21 mouse cellular contexts compared by ENCODE assay signal in genomic region chr8:70913523-70913922, GRCm38 (mm10). TPM values are rescaled to one million over a fixed set of nuclear protein-coding genes. Genes with fewer than 3 reads are reported as not detected.
A peak's percentile ranks its signal among the peaks of the same experiment; 100 is the strongest.
DNase-seq lines count a peak whose midpoint lies in the region; ATAC-seq and TF ChIP-seq lines count a peak whose summit lies in the region.
"Had no signal": no experiment of that assay in that cellular context is flagged by ENCODE, and none has a peak within 500 bp of the region (broad histone marks: within the 10 kb centered on the region; RNA-seq: fewer than 3 reads in every experiment).

No protein-coding gene starts in this region.

- intact Hi-C loops in left cerebral cortex, postnatal 36 days (cut with DNase I): no loop called here

- 0 out of 2 replicates have a peak, but pooled peaks have one; percentile 28 for ATAC-seq in midbrain, postnatal 0 days (ENCODE audit: low FRiP score)
- ATAC-seq in midbrain, embryonic 16.5 days: no peak
- ATAC-seq: forebrain, embryonic 13.5 days; forebrain, postnatal 0 days; intestine, embryonic 15.5 days had no signal

- H3K27ac ChIP-seq in layer of hippocampus, adult 2 months: peak overlapping the region; percentile 76
- no peak overlapping the region for H3K27ac ChIP-seq in midbrain, postnatal 0 days (ENCODE audit: low read depth, low read length)
- no peak overlapping the region for H3K27ac ChIP-seq in midbrain, embryonic 16.5 days (ENCODE audit: low read length)
- no peak overlapping the region for H3K27ac ChIP-seq in ES-E14 (ENCODE audit: insufficient read depth, low read depth, low read length, poor library complexity, severe bottlenecking)
- H3K27ac ChIP-seq: embryonic facial prominence, embryonic 13.5 days; forebrain, embryonic 13.5 days; heart, embryonic 10.5 days; hindbrain, embryonic 12.5 days; intestine, embryonic 15.5 days had no signal

- H3K4me2 ChIP-seq in midbrain, postnatal 0 days (ENCODE audit: low read depth, low read length, poor library complexity, severe bottlenecking): no peak overlapping the region
- H3K4me2 ChIP-seq in midbrain, embryonic 16.5 days (ENCODE audit: low read length): no peak overlapping the region
- H3K4me2 ChIP-seq: embryonic facial prominence, embryonic 13.5 days; forebrain, embryonic 13.5 days; hindbrain, embryonic 12.5 days; intestine, embryonic 15.5 days had no signal

- peaks cover 70% of the 10 kb centered on the region for H3K36me3 ChIP-seq in midbrain, postnatal 0 days (ENCODE audit: insufficient read depth, low read length)
- peaks cover 50% of the 10 kb centered on the region for H3K36me3 ChIP-seq in midbrain, embryonic 16.5 days (ENCODE audit: control insufficient read depth, insufficient read depth, low read length)
- H3K36me3 ChIP-seq in ES-E14 (ENCODE audit: control insufficient read depth, insufficient read depth, low read length, poor library complexity, severe bottlenecking): peaks cover 47% of the 10 kb centered on the region

- H3K9ac ChIP-seq in midbrain, postnatal 0 days (replicated peaks; ENCODE audit: low read length, poor library complexity, severe bottlenecking): no peak overlapping the region
- no peak overlapping the region for H3K9ac ChIP-seq in midbrain, embryonic 16.5 days (ENCODE audit: low read depth, low read length)
- no peak overlapping the region; the same call in 1 of the 2 replicates for H3K9ac ChIP-seq in ES-E14 (ENCODE audit: insufficient read depth, low read depth, low read length, poor library complexity, severe bottlenecking)
- H3K9ac ChIP-seq: embryonic facial prominence, embryonic 13.5 days; forebrain, embryonic 13.5 days; forebrain, postnatal 0 days; hindbrain, embryonic 12.5 days; intestine, embryonic 15.5 days had no signal

- no peak overlapping the region for H3K4me3 ChIP-seq in layer of hippocampus, adult 2 months
- H3K4me3 ChIP-seq in midbrain, postnatal 0 days (ENCODE audit: low read depth, low read length): no peak overlapping the region
- H3K4me3 ChIP-seq in midbrain, embryonic 16.5 days (ENCODE audit: low read depth, low read length): no peak overlapping the region
- peak overlapping the region; percentile 31 to 52; a peak in 3 of 4 replicates for H3K4me3 ChIP-seq in ES-E14 (ENCODE audit: insufficient read depth in 1 of 2, low read depth in 1 of 2, low read length in 2 of 2, poor library complexity in 1 of 2, severe bottlenecking in 1 of 2)
- H3K4me3 ChIP-seq: embryonic facial prominence, embryonic 13.5 days; forebrain, embryonic 13.5 days; heart, embryonic 10.5 days; hindbrain, embryonic 12.5 days; intestine, embryonic 15.5 days had no signal

- no peaks in the 10 kb centered on the region for H3K4me1 ChIP-seq in midbrain, postnatal 0 days (ENCODE audit: insufficient read depth, low read length)
- H3K4me1 ChIP-seq in midbrain, embryonic 16.5 days (ENCODE audit: control insufficient read depth, insufficient read depth, low read length): no peaks in the 10 kb centered on the region
- peaks cover 4 to 19% of the 10 kb centered on the region in 2 experiments; a peak in 3 of 4 replicates for H3K4me1 ChIP-seq in ES-E14 (ENCODE audit: control insufficient read depth in 2 of 2, insufficient read depth in 2 of 2, low read length in 2 of 2, poor library complexity in 1 of 2)
- H3K4me1 ChIP-seq: embryonic facial prominence, embryonic 13.5 days; forebrain, embryonic 13.5 days; hindbrain, embryonic 12.5 days; intestine, embryonic 15.5 days had no signal

- in situ Hi-C loops in ES-E14 (cut with MboI; ENCODE audit: low sequenced_read_pairs in 2 of 2, unreplicated experiment in 2 of 2): no loop called here

- no peaks in the 10 kb centered on the region for H3K9me3 ChIP-seq in midbrain, postnatal 0 days (ENCODE audit: low read length)
- H3K9me3 ChIP-seq in midbrain, embryonic 16.5 days (replicated peaks; ENCODE audit: control insufficient read depth, low read length, poor library complexity, severe bottlenecking): no peaks in the 10 kb centered on the region
- H3K9me3 ChIP-seq in ES-E14 (ENCODE audit: control insufficient read depth, insufficient read depth, low read depth, low read length): no peaks in the 10 kb centered on the region
- H3K9me3 ChIP-seq: embryonic facial prominence, embryonic 13.5 days; forebrain, embryonic 13.5 days; heart, embryonic 10.5 days; hindbrain, embryonic 12.5 days; intestine, embryonic 15.5 days had no signal

- no peak for DNase-seq in layer of hippocampus, adult 2 months (ENCODE audit: low spot score in 2 of 2)
- no peak for DNase-seq in layer of hippocampus, postnatal 25 days (ENCODE audit: extremely low spot score in 1 of 2, low spot score in 1 of 2)
- DNase-seq in midbrain, postnatal 0 days (ENCODE audit: low spot score): no peak
- DNase-seq in ES-E14 (ENCODE audit: low read depth, low spot score): no peak
- no peak for DNase-seq in heart, adult 18-20 months
- DNase-seq in left cerebral cortex, postnatal 36 days (ENCODE audit: low spot score in 2 of 2): no peak
- DNase-seq: adrenal gland, adult 8-10 months; cerebellum, adult 11 months; cerebellum, adult 9-10 months; cerebellum, postnatal 25 days; forebrain, postnatal 0 days; gastrocnemius, postnatal 25 days; heart, postnatal 10 days; heart, postnatal 4 days had no signal

- H3K27me3 ChIP-seq in midbrain, postnatal 0 days (ENCODE audit: insufficient read depth, low read length): no peaks in the 10 kb centered on the region
- no peaks in the 10 kb centered on the region for H3K27me3 ChIP-seq in midbrain, embryonic 16.5 days (ENCODE audit: control insufficient read depth, insufficient read depth, low read depth, low read length)
- H3K27me3 ChIP-seq: embryonic facial prominence, embryonic 13.5 days; forebrain, embryonic 13.5 days; hindbrain, embryonic 12.5 days; intestine, embryonic 15.5 days had no signal

- no peak for TF ChIP-seq CTCF in layer of hippocampus, adult 2 months (conservative IDR thresholded peaks at IDR 0.05)
- no peak for TF ChIP-seq CTCF in midbrain, postnatal 0 days (IDR thresholded peaks at IDR 0.05)

- WGBS in midbrain, postnatal 0 days: 94% methylated on average over 26 of the region's 26 CpGs
- WGBS in midbrain, embryonic 16.5 days: 97% methylated on average over 26 of the region's 26 CpGs

TF ChIP-seq in ES-E14, 5 proteins besides CTCF, POLR2A, EP300 and RAD21:
- no peak for TF ChIP-seq MAFK (IDR thresholded peaks at IDR 0.05; ENCODE audit: insufficient read depth, low read depth, low read length)
- no peak for TF ChIP-seq HCFC1 (IDR thresholded peaks at IDR 0.05; ENCODE audit: borderline replicate concordance, insufficient read depth, low read length)
- TF ChIP-seq CHD2 (IDR thresholded peaks at IDR 0.05; ENCODE audit: low read depth, low read length): no peak
- no peak for TF ChIP-seq ZNF384 (IDR thresholded peaks at IDR 0.05; ENCODE audit: low read depth, low read length)
- no peak for TF ChIP-seq ZC3H11A (IDR thresholded peaks at IDR 0.05; ENCODE audit: borderline replicate concordance, low read depth, low read length)

RNA-seq across cellular contexts. Expression of gene Map1s, which starts 7.8 kb away (rescaled TPM):
- total RNA-seq in layer of hippocampus, adult 2 months (2021): 10 to 100 TPM; 97.0 to 98.1 TPM
- total RNA-seq in layer of hippocampus, postnatal 25 days (2021): 10 to 100 TPM; 87.7 to 94.2 TPM
- 87.7 and 93.7 TPM in 2 replicates for total RNA-seq in midbrain, postnatal 0 days (2014; rRNA removed)
- polyA plus RNA-seq in midbrain, postnatal 0 days (2015; fragmentation: Nextera tagmentation; extraction: Ambion mirVana): 59.1 and 59.8 TPM in 2 replicates
- 59.7 and 65.0 TPM in 2 replicates for polyA plus RNA-seq in midbrain, embryonic 16.5 days (2015; fragmentation: Nextera tagmentation; extraction: Ambion mirVana)
- 53.4 and 60.8 TPM in 2 replicates for total RNA-seq in ES-E14 (2012; rRNA removed)
- total RNA-seq in heart, adult 18-20 months (2021): 10 to 100 TPM; 18.9 to 19.8 TPM
- 10 to 100 TPM; 78.7 to 82.1 TPM for total RNA-seq in left cerebral cortex, postnatal 36 days (2021)

RNA-seq across cellular contexts. Expression of gene Rpl18a, which starts 16.3 kb away (rescaled TPM):
- total RNA-seq in layer of hippocampus, adult 2 months (2021): 100 to 1,000 TPM; 698 to 704 TPM
- total RNA-seq in layer of hippocampus, postnatal 25 days (2021): 100 to 1,000 TPM; 634 to 770 TPM
- total RNA-seq in midbrain, postnatal 0 days (2014; rRNA removed): 1,447 and 1,819 TPM in 2 replicates
- polyA plus RNA-seq in midbrain, postnatal 0 days (2015; fragmentation: Nextera tagmentation; extraction: Ambion mirVana): 2,274 and 2,285 TPM in 2 replicates
- 1,781 and 1,796 TPM in 2 replicates for polyA plus RNA-seq in midbrain, embryonic 16.5 days (2015; fragmentation: Nextera tagmentation; extraction: Ambion mirVana)
- 2,806 and 2,972 TPM in 2 replicates for total RNA-seq in ES-E14 (2012; rRNA removed)
- 1,000 to 10,000 TPM; 1,029 to 1,075 TPM for total RNA-seq in heart, adult 18-20 months (2021)
- 100 to 1,000 TPM; 558 to 677 TPM for total RNA-seq in left cerebral cortex, postnatal 36 days (2021)

RNA-seq across cellular contexts. Expression of gene Slc5a5, which starts 21.0 kb away (rescaled TPM):
- total RNA-seq in layer of hippocampus, adult 2 months (2021): 1 to 10 TPM; 5.9 to 8.0 TPM
- total RNA-seq in layer of hippocampus, postnatal 25 days (2021): 10 to 100 TPM in 1 of 2 experiments, 1 to 10 TPM in 1; 6.9 to 10.5 TPM
- 1.2 and 2.1 TPM in 2 replicates for total RNA-seq in midbrain, postnatal 0 days (2014; rRNA removed)
- 3.7 and 4.1 TPM in 2 replicates for polyA plus RNA-seq in midbrain, postnatal 0 days (2015; fragmentation: Nextera tagmentation; extraction: Ambion mirVana)
- 1.7 and 1.9 TPM in 2 replicates for polyA plus RNA-seq in midbrain, embryonic 16.5 days (2015; fragmentation: Nextera tagmentation; extraction: Ambion mirVana)
- 2.5 and 3.4 TPM in 2 replicates for total RNA-seq in ES-E14 (2012; rRNA removed)
- total RNA-seq in heart, adult 18-20 months (2021): not detected
- total RNA-seq in left cerebral cortex, postnatal 36 days (2021): 10 to 100 TPM in 1 of 2 experiments, 1 to 10 TPM in 1; 8.9 to 12.1 TPM
- total RNA-seq: adrenal gland, adult 8-10 months; gastrocnemius, postnatal 25 days had no signal
- polyA plus RNA-seq: heart, embryonic 14.5 days had no signal

RNA-seq across cellular contexts. Expression of gene Ccdc124, which starts 39.8 kb away (rescaled TPM):
- 10 to 100 TPM; 82.2 to 88.9 TPM for total RNA-seq in layer of hippocampus, adult 2 months (2021)
- 10 to 100 TPM; 92.7 to 95.6 TPM for total RNA-seq in layer of hippocampus, postnatal 25 days (2021)
- total RNA-seq in midbrain, postnatal 0 days (2014; rRNA removed): 44.3 and 48.6 TPM in 2 replicates
- 159 and 163 TPM in 2 replicates for polyA plus RNA-seq in midbrain, postnatal 0 days (2015; fragmentation: Nextera tagmentation; extraction: Ambion mirVana)
- 167 and 182 TPM in 2 replicates for polyA plus RNA-seq in midbrain, embryonic 16.5 days (2015; fragmentation: Nextera tagmentation; extraction: Ambion mirVana)
- total RNA-seq in ES-E14 (2012; rRNA removed): 52.5 and 82.3 TPM in 2 replicates
- 10 to 100 TPM; 42.4 to 46.2 TPM for total RNA-seq in heart, adult 18-20 months (2021)
- 100 to 1,000 TPM in 1 of 2 experiments, 10 to 100 TPM in 1; 88.6 to 108 TPM for total RNA-seq in left cerebral cortex, postnatal 36 days (2021)

RNA-seq across cellular contexts. Expression of gene Kcnn1, which starts 50.5 kb away (rescaled TPM):
- 10 to 100 TPM; 17.4 to 18.3 TPM for total RNA-seq in layer of hippocampus, adult 2 months (2021)
- 10 to 100 TPM; 19.4 to 22.4 TPM for total RNA-seq in layer of hippocampus, postnatal 25 days (2021)
- total RNA-seq in midbrain, postnatal 0 days (2014; rRNA removed): 32.5 and 32.8 TPM in 2 replicates
- 10.0 and 10.3 TPM in 2 replicates for polyA plus RNA-seq in midbrain, postnatal 0 days (2015; fragmentation: Nextera tagmentation; extraction: Ambion mirVana)
- 15.4 and 16.1 TPM in 2 replicates for polyA plus RNA-seq in midbrain, embryonic 16.5 days (2015; fragmentation: Nextera tagmentation; extraction: Ambion mirVana)
- 3.7 and 6.6 TPM in 2 replicates for total RNA-seq in ES-E14 (2012; rRNA removed)
- total RNA-seq in heart, adult 18-20 months (2021): 10 to 100 TPM; 13.7 to 14.4 TPM
- 10 to 100 TPM; 18.3 to 27.0 TPM for total RNA-seq in left cerebral cortex, postnatal 36 days (2021)

Comparison
In these comparisons a context has a peak if more than half of its experiments do, and no peak if none do; other contexts are left out.
1. H3K4me3 ChIP-seq: peak in ES-E14 (2 of 2); none in layer of hippocampus, adult 2 months (single experiment), midbrain, postnatal 0 days (single experiment) and midbrain, embryonic 16.5 days (single experiment).